Mouse (Mus musculus) urinary bladder, postnatal 0 days (tissue): ENCODE measurements around the gene Ptp4a2. TPM values are rescaled to one million over a fixed set of nuclear protein-coding genes. Genes with fewer than 3 reads are reported as not detected.

ENCODE experiments used
- microRNA-seq: library from miRNA; unstranded; fragments of <30 nt; microRNA quantifications from one replicate; pipeline ENCODE4, GENCODE M21; 2016
- polyA plus RNA-seq: library from polyadenylated mRNA; unstranded; fragments of >200 nt; fragmentation: Nextera tagmentation; extraction: Ambion mirVana; gene quantifications from 2 replicates; pipeline ENCODE4 v1.2.1, GENCODE M21; 2015

Gene Ptp4a2
- 290 and 382 TPM in 2 replicates for polyA plus RNA-seq

DNA sequence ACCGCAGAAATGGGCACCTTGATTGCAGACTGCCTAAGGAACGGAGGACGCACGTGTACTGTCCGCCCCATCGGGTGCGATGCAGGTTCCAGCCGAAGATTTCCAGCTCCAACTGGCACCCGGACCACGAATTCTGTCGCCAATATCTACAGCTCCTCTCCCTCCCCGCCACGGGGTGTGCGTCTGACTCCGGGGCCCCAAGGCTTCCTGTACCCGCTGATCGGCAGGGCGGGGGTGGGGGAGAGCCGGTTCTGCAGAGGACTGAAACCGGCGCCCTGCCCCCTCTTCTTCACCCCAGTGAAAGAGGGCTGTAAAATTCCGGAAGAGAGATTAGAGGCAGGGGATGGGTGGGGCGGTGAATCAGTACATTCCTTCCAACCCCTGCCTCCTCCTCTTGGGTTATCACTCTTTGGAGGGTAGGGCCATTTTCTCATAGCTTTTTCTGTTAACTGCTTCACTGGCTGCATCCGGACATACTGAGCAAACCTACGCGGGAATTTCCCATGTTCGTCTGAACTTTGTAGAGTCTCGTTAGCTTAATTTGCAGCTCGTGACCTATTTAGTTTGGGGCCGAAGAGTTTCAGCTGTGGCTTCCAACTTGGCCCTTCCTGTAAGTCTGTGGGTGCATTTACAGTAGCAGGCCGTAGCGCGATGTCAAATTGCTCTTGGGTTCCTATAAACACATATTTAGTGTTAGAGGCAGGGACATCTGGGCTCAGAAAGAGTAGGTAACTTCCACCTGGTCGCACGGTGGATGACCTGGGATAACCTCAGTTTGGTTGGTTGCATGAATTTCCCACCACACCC, at the start of gene Ptp4a2:
Gene Ptp4a2, plus strand, starts transcription at position 422 of the 807 bp plus-strand sequence.

Small RNA genes lying within 50 kb of the gene (microRNA-seq; reads per million reads assigned to microRNA genes)
- gene Gm28017, result not detected

Other genes with a start within 250 kb of the Ptp4a2 start
- gene Lck, start 237.6 kb upstream of the Ptp4a2 start, polyA plus RNA-seq, result 1.9 and 2.6 TPM in 2 replicates
- 1.3 and 1.8 TPM in 2 replicates for gene Fam167b, start 232.7 kb upstream of the Ptp4a2 start, polyA plus RNA-seq
- gene Eif3i, start 210.6 kb upstream of the Ptp4a2 start, polyA plus RNA-seq, result 201 and 217 TPM in 2 replicates
- 164 and 187 TPM in 2 replicates for gene Tmem234, start 210.6 kb upstream of the Ptp4a2 start, polyA plus RNA-seq
- gene Dcdc2b, start 197.0 kb upstream of the Ptp4a2 start, polyA plus RNA-seq, result 0.63 and 1.9 TPM in 2 replicates
- gene Iqcc, start 192.1 kb upstream of the Ptp4a2 start, polyA plus RNA-seq, result 19.0 and 19.1 TPM in 2 replicates
- gene Ccdc28b, start 187.3 kb upstream of the Ptp4a2 start, polyA plus RNA-seq, result 39.2 and 42.1 TPM in 2 replicates
- 26.8 and 29.6 TPM in 2 replicates for gene Txlna, start 170.2 kb upstream of the Ptp4a2 start, polyA plus RNA-seq
- 9.8 and 11.9 TPM in 2 replicates for gene Kpna6, start 138.5 kb upstream of the Ptp4a2 start, polyA plus RNA-seq
- gene Tmem39b, start 114.4 kb upstream of the Ptp4a2 start, polyA plus RNA-seq, result 5.2 and 5.7 TPM in 2 replicates
- gene Khdrbs1, start 68.9 kb upstream of the Ptp4a2 start, polyA plus RNA-seq, result 40.1 and 45.9 TPM in 2 replicates
- 0.04 and 0.05 TPM in 2 replicates for gene Spocd1, start 118.0 kb downstream of the Ptp4a2 start, polyA plus RNA-seq
- 0.79 and 0.88 TPM in 2 replicates for gene Adgrb2, start 173.7 kb downstream of the Ptp4a2 start, polyA plus RNA-seq
- gene Col16a1, start 236.6 kb downstream of the Ptp4a2 start, polyA plus RNA-seq, result 94.4 and 102 TPM in 2 replicates